Mouse (Mus musculus) liver, adult 2 months (tissue): Measurements from ENCODE around the gene Gpld1. TPM values are rescaled to one million over a fixed set of nuclear protein-coding genes. Genes with fewer than 3 reads are reported as not detected.

Experiments
- DNase-seq: peaks from one replicate; pipeline ENCODE4 v3.0.0-alpha.2; 2011; ENCODE audit warnings: low read depth, low spot score; ENCODE audit errors: extremely low read depth
- H3K27ac ChIP-seq: fragments of 200-500 bp; replicated peaks from 2 replicates; pipeline ENCODE4 v1.5.1; 2012; ENCODE audit warnings: low read depth, mild to moderate bottlenecking, control low read depth, inconsistent platforms, low read length; ENCODE audit not compliant: insufficient read depth
- H3K27me3 ChIP-seq: fragments of 200-500 bp; 2 replicates; pipeline ENCODE4 v1.6.1; 2012; ENCODE audit warnings: mild to moderate bottlenecking, moderate library complexity, low read length, inconsistent platforms; ENCODE audit not compliant: control insufficient read depth, insufficient read depth
- H3K36me3 ChIP-seq: fragments of 200-500 bp; 2 replicates; pipeline ENCODE4 v1.6.1; 2012; ENCODE audit warnings: low read length, inconsistent platforms; ENCODE audit not compliant: control insufficient read depth, insufficient read depth
- H3K4me1 ChIP-seq: fragments of 200-500 bp; 2 replicates; pipeline ENCODE4 v1.6.1; 2011; ENCODE audit warnings: low read length; ENCODE audit not compliant: control insufficient read depth, insufficient read depth
- H3K4me3 ChIP-seq: fragments of 200-500 bp; 2 replicates; pipeline ENCODE4 v1.5.1; 2011; ENCODE audit warnings: low read depth, mild to moderate bottlenecking, control low read depth, low read length, moderate library complexity; ENCODE audit not compliant: insufficient read depth
- H3K79me2 ChIP-seq: fragments of 200-500 bp; 2 replicates; pipeline ENCODE4 v1.6.1; 2012; ENCODE audit warnings: inconsistent platforms, mild to moderate bottlenecking, low read length, moderate library complexity; ENCODE audit not compliant: control insufficient read depth, insufficient read depth
- H3K9ac ChIP-seq: fragments of 200-500 bp; 2 replicates; pipeline ENCODE4 v1.6.1; 2012; ENCODE audit warnings: low read depth, mild to moderate bottlenecking, control low read depth, inconsistent platforms, low read length
- CTCF ChIP-seq: fragments of 200-500 bp; IDR thresholded peaks from 2 replicates; pipeline ENCODE4 v1.5.1; 2011; ENCODE audit warnings: low read depth, low read length, control low read depth
- POLR2A ChIP-seq: fragments of 200-500 bp; IDR thresholded peaks from 2 replicates; pipeline ENCODE4 v1.6.1; 2011; ENCODE audit warnings: low read length, control low read depth; ENCODE audit not compliant: insufficient read depth; ENCODE audit errors: extremely low read depth
- WGBS: fragments of 180-500 bp; shearing (Covaris S2); methylation state at CpG from one replicate; pipeline ENCODE4 v1.1.7; 2018; 5-methylcytosine and 5-hydroxymethylcytosine counted together
- polyA plus RNA-seq: library from polyadenylated mRNA; depleted of rRNA; stranded (reverse); fragments of >200 nt; gene quantifications from 2 replicates; pipeline ENCODE4 v1.2.3, GENCODE M21; 2012; rRNA removed
- total RNA-seq: library from RNA; depleted of rRNA; stranded (reverse); fragments of >200 nt; gene quantifications from 2 replicates; pipeline ENCODE4 v1.2.3, GENCODE M21; 2014; rRNA removed

Gpld1 gene
- total RNA-seq: 154 and 156 TPM in 2 replicates
- polyA plus RNA-seq: 88.4 and 88.9 TPM in 2 replicates

DNA sequence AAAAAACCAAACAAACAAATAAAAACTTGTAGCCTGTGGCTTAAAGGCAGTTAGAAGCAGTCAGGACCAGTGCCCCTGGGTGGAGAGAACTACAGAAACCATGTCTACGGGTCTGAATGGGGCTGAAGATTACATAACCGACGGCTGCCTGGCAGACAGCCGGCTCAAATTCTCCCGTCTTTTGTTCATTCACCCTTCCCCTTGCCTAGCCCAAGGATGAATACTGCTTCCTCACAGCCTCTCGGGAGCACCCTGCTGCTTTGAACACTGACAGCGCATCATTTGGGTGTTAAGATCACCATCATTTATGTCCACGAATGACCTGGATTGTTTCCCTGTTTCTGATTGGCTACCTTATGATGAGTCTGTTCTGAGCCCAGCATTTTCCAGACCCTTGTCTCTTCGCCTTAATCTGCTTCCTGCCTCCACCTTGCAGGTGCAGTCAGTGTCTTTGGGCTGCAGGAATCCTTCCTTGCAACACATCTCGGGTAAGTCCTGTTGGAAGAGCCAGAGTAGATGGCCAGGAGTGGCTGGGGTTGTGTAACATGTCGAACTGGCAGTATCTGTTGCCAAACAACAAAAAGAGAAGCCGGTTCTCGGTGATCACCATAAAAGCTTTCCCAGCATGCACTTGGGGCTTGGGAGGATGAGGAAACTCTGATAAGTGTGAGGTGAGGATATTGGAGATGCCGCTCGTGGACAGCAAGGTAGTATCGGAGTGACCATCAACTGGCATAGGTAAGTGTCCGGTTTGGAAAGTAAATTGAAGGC lies at the start of gene Gpld1:
Gene Gpld1 (plus strand): TSS at position 641 of the 771 bp plus-strand sequence.
- no peaks in the 10 kb centered on the region for H3K36me3 ChIP-seq
- TF ChIP-seq POLR2A (no peak), CTCF (no peak)
- 18% methylated on average over 17 of the region's 17 CpGs for WGBS
- peak within 1 kb of the TSS; percentile 75 for H3K4me3 ChIP-seq
- H3K27ac ChIP-seq: peak within 1 kb of the TSS; percentile 99
- DNase-seq: peak; percentile 95
- peaks cover 11% of the 10 kb centered on the region; the same call in 1 of the 2 replicates for H3K79me2 ChIP-seq
- H3K27me3 ChIP-seq: no peaks in the 10 kb centered on the region
- H3K9ac ChIP-seq: peak within 1 kb of the TSS; percentile 95
- peaks cover 8% of the 10 kb centered on the region; the same call in 1 of the 2 replicates for H3K4me1 ChIP-seq

DNA sequence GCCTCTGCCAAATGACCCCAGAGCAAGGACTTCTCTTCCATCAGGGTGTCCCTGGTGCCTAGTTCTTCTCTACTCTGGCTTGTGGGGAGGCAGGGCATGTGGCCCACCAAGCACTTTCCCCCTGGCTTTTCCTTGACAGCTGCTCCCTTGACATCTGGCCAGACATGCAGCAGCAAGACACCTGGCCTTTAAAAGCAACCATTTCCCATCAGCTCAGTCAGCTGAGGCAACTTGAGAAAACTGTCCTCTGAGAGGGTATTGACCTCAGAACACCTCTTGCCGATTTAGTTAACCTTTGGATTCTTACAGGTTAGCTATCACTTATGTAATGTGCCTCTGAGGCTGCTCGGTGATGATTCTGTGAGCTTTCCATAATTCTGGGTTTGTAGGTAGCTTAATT lies 49.1 kb upstream of the Gpld1 start:
- H3K9ac ChIP-seq: peak overlapping the region; percentile 20; the same call in 1 of the 2 replicates
- no peak for TF ChIP-seq CTCF
- TF ChIP-seq POLR2A: no peak
- peak; percentile 94 for DNase-seq
- H3K4me1 ChIP-seq: peaks cover 17% of the 10 kb centered on the region
- 19% methylated on average over 2 of the region's 2 CpGs for WGBS
- no peaks in the 10 kb centered on the region for H3K79me2 ChIP-seq
- no peaks in the 10 kb centered on the region for H3K36me3 ChIP-seq
- H3K27me3 ChIP-seq: no peaks in the 10 kb centered on the region
- H3K4me3 ChIP-seq: no peak overlapping the region
- H3K27ac ChIP-seq: peak overlapping the region; percentile 98

DNA sequence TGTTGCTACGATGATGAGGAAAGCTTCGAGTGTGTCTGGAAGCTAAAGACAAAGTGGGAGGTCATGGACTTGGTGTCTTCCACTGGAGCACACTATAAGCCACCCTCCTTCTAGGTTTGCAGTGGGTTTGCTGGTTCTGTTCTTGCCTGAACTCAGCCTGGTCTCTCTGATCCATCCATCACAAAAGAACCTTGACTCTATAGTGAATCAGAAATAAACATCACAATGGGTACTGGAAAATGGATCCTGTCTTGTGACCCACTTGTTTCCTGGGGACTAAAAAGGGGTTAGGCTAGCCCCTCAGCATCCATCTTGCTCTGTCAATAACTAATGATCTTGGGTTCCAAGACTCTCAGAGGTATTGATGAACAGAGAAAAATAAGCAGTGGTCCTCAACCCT lies 41.0 kb upstream of the Gpld1 start:
- H3K79me2 ChIP-seq: no peaks in the 10 kb centered on the region
- no peak for DNase-seq
- no peak overlapping the region for H3K9ac ChIP-seq
- H3K4me1 ChIP-seq: peaks cover 3% of the 10 kb centered on the region
- H3K4me3 ChIP-seq: no peak overlapping the region
- peaks cover 1% of the 10 kb centered on the region for H3K36me3 ChIP-seq
- TF ChIP-seq CTCF (no peak), POLR2A (no peak)
- no peaks in the 10 kb centered on the region for H3K27me3 ChIP-seq
- H3K27ac ChIP-seq: no peak overlapping the region
- 87% methylated on average over 2 of the region's 2 CpGs for WGBS

- Histone ChIP-seq H3K79me2 (no peaks in the 10 kb centered on the region), H3K27ac (no peak overlapping the region), H3K36me3 (peaks cover 1% of the 10 kb centered on the region), H3K4me1 (peaks cover 6% of the 10 kb centered on the region), H3K9ac (no peak overlapping the region), H3K4me3 (no peak overlapping the region), H3K27me3 (no peaks in the 10 kb centered on the region)
- WGBS: 86% methylated on average over 6 of the region's 6 CpGs
- TF ChIP-seq CTCF (no peak), POLR2A (no peak)
- no peak for DNase-seq
Observed at GRCm38 (mm10) chr13:24903412-24903811, 39.5 kb upstream of the Gpld1 start.

GRCm38 (mm10) chr13:24905422-24905821 lies 37.5 kb upstream of the Gpld1 start:
- TF ChIP-seq CTCF: no peak
- TF ChIP-seq POLR2A: no peak
- no peak overlapping the region for H3K4me3 ChIP-seq
- H3K9ac ChIP-seq: no peak overlapping the region
- 92% methylated on average over 12 of the region's 12 CpGs for WGBS
- DNase-seq: no peak
- no peak overlapping the region for H3K27ac ChIP-seq
- H3K27me3 ChIP-seq: no peaks in the 10 kb centered on the region
- peaks cover 6% of the 10 kb centered on the region for H3K4me1 ChIP-seq
- H3K36me3 ChIP-seq: no peaks in the 10 kb centered on the region; the same call in 1 of the 2 replicates
- no peaks in the 10 kb centered on the region for H3K79me2 ChIP-seq
